ENCODE assay signal across 16 mouse cellular contexts in genomic region chr19:55463670-55464069, GRCm38 (mm10).
"Had no signal": no experiment of that assay in that cellular context is flagged by ENCODE, and none has a peak within 500 bp of the region (broad histone marks: within the 10 kb centered on the region; RNA-seq: fewer than 3 reads in every experiment).

No protein-coding gene starts in this region.

- H3K36me3 ChIP-seq: kidney, embryonic 15.5 days; limb, embryonic 13.5 days; midbrain, embryonic 12.5 days; neural tube, embryonic 13.5 days had no signal

- H3K9me3 ChIP-seq: kidney, embryonic 15.5 days; limb, embryonic 13.5 days; midbrain, embryonic 12.5 days; neural tube, embryonic 13.5 days had no signal

- H3K4me1 ChIP-seq: midbrain, embryonic 12.5 days; neural tube, embryonic 13.5 days had no signal

- ATAC-seq: intestine, embryonic 16.5 days; midbrain, embryonic 16.5 days had no signal

- DNase-seq: kidney, postnatal 4 days; left cerebral cortex, postnatal 4 days; lung, embryonic 14.5 days; retina, postnatal 1 day; right cerebral cortex, postnatal 4 days; spleen, adult 18-20 months; thymus, adult 18-20 months; thymus, postnatal 14 days had no signal

- H3K4me2 ChIP-seq: kidney, embryonic 15.5 days; limb, embryonic 13.5 days; lung, embryonic 14.5 days; midbrain, embryonic 12.5 days; neural tube, embryonic 13.5 days had no signal

- H3K27me3 ChIP-seq: kidney, embryonic 15.5 days; limb, embryonic 13.5 days; midbrain, embryonic 12.5 days; neural tube, embryonic 13.5 days had no signal

- H3K4me3 ChIP-seq: kidney, embryonic 15.5 days; layer of hippocampus, adult 2 months; limb, embryonic 13.5 days; midbrain, embryonic 12.5 days; neural tube, embryonic 13.5 days had no signal

- H3K27ac ChIP-seq: kidney, embryonic 15.5 days; layer of hippocampus, adult 2 months; limb, embryonic 13.5 days; liver, embryonic 14.5 days; midbrain, embryonic 12.5 days; neural tube, embryonic 13.5 days had no signal

- H3K9ac ChIP-seq: kidney, embryonic 15.5 days; limb, embryonic 13.5 days; liver, embryonic 14.5 days; lung, embryonic 14.5 days; midbrain, embryonic 12.5 days; neural tube, embryonic 13.5 days had no signal
